Comparison of ENCODE assay signal across 8 mouse cellular contexts in genomic region chr2:174415731-174416310, GRCm38 (mm10). TPM values are rescaled to one million over a fixed set of nuclear protein-coding genes. Genes with fewer than 3 reads are reported as not detected.
DNase-seq lines count a peak whose midpoint lies in the region; ATAC-seq and TF ChIP-seq lines count a peak whose summit lies in the region.

Gene Nelfcd (plus strand): TSS chr2:174415804.

- peak; percentile 97 for DNase-seq in brain, embryonic 14.5 days (ENCODE audit: low read depth)
- DNase-seq in kidney, postnatal 0 days (ENCODE audit: low spot score), result peak; percentile 99
- peak; percentile 94 for DNase-seq in liver, embryonic 11.5 days (ENCODE audit: low spot score)
- DNase-seq in naive thymus-derived CD4-positive, alpha-beta T cell, adult 2 months (ENCODE audit: low read depth), result peak; percentile 99

- H3K27me3 ChIP-seq in C2C12 (ENCODE audit: control insufficient read depth, insufficient read depth, insufficient read length), result peaks cover 4% of the 10 kb centered on the region
- H3K27me3 ChIP-seq in erythroblast, embryonic 14.5 days (ENCODE audit: control insufficient read depth), result no peaks in the 10 kb centered on the region
- H3K27me3 ChIP-seq in heart, embryonic 12.5 days (replicated peaks), result no peaks in the 10 kb centered on the region; the same call in 1 of the 2 replicates
- H3K27me3 ChIP-seq in kidney, postnatal 0 days (ENCODE audit: insufficient read depth, low read length), result no peaks in the 10 kb centered on the region
- H3K27me3 ChIP-seq in liver, embryonic 11.5 days (replicated peaks; ENCODE audit: control insufficient read depth, insufficient read depth, low read length), result no peaks in the 10 kb centered on the region
- no peaks in the 10 kb centered on the region for H3K27me3 ChIP-seq in stomach, embryonic 14.5 days (ENCODE audit: control insufficient read depth, insufficient read depth, low read length)

- H3K4me1 ChIP-seq in erythroblast, embryonic 14.5 days (ENCODE audit: control insufficient read depth), result peaks cover 40% of the 10 kb centered on the region
- peaks cover 10% of the 10 kb centered on the region for H3K4me1 ChIP-seq in heart, embryonic 12.5 days (replicated peaks)
- H3K4me1 ChIP-seq in kidney, postnatal 0 days (replicated peaks; ENCODE audit: insufficient read depth, low read length), result peaks cover 8% of the 10 kb centered on the region; the same call in 1 of the 2 replicates
- H3K4me1 ChIP-seq in liver, embryonic 11.5 days (replicated peaks; ENCODE audit: control insufficient read depth, insufficient read depth, low read length), result peaks cover 9% of the 10 kb centered on the region; the same call in 1 of the 2 replicates
- peaks cover 7% of the 10 kb centered on the region for H3K4me1 ChIP-seq in stomach, embryonic 14.5 days (ENCODE audit: control insufficient read depth, insufficient read depth, low read length)

- peak; percentile 96 for ATAC-seq in heart, embryonic 12.5 days (ENCODE audit: insufficient number of reproducible peaks, low FRiP score)
- ATAC-seq in kidney, postnatal 0 days (replicated peaks; ENCODE audit: low FRiP score, low read depth), result peak; percentile 92
- peak; percentile 94 for ATAC-seq in liver, embryonic 11.5 days (replicated peaks; ENCODE audit: low FRiP score)
- peak; percentile 97 for ATAC-seq in stomach, embryonic 14.5 days (ENCODE audit: insufficient number of reproducible peaks, insufficient read depth, low FRiP score, low read depth)

- H3K79me3 ChIP-seq in C2C12 (ENCODE audit: low read depth), result peaks cover 16% of the 10 kb centered on the region

- no peak within 1 kb of the TSS for H3K27ac ChIP-seq in heart, embryonic 12.5 days (ENCODE audit: poor library complexity, severe bottlenecking)
- H3K27ac ChIP-seq in kidney, postnatal 0 days, result 0 out of 2 replicates have a peak within 1 kb of the TSS, but pooled peaks have one; percentile 36
- 0 out of 2 replicates have a peak within 1 kb of the TSS, but pooled peaks have one; percentile 22 for H3K27ac ChIP-seq in liver, embryonic 11.5 days (ENCODE audit: low read depth, low read length)
- no peak within 1 kb of the TSS for H3K27ac ChIP-seq in stomach, embryonic 14.5 days (ENCODE audit: low read length)

- under 1% methylated on average over 40 of the region's 40 CpGs for WGBS in heart, embryonic 12.5 days
- under 1% methylated on average over 40 of the region's 40 CpGs for WGBS in kidney, postnatal 0 days
- WGBS in liver, embryonic 11.5 days, result 1% methylated on average over 40 of the region's 40 CpGs
- WGBS in stomach, embryonic 14.5 days, result under 1% methylated on average over 40 of the region's 40 CpGs

- peak within 1 kb of the TSS; percentile 96 for H3K4me3 ChIP-seq in C2C12 (ENCODE audit: insufficient read depth, poor library complexity, severe bottlenecking)
- H3K4me3 ChIP-seq in erythroblast, embryonic 14.5 days (replicated peaks), result peak within 1 kb of the TSS; percentile 89
- peak within 1 kb of the TSS; percentile 98 for H3K4me3 ChIP-seq in heart, embryonic 12.5 days
- peak within 1 kb of the TSS; percentile 94 for H3K4me3 ChIP-seq in kidney, postnatal 0 days (replicated peaks; ENCODE audit: low read depth, low read length)
- peak within 1 kb of the TSS; percentile 89 for H3K4me3 ChIP-seq in liver, embryonic 11.5 days (ENCODE audit: low read depth, low read length)
- H3K4me3 ChIP-seq in stomach, embryonic 14.5 days (ENCODE audit: low read depth, low read length), result peak within 1 kb of the TSS; percentile 82

- H3K9me3 ChIP-seq in erythroblast, embryonic 14.5 days (ENCODE audit: control insufficient read depth, low read length), result no peaks in the 10 kb centered on the region
- no peaks in the 10 kb centered on the region for H3K9me3 ChIP-seq in heart, embryonic 12.5 days (replicated peaks)
- no peaks in the 10 kb centered on the region for H3K9me3 ChIP-seq in kidney, postnatal 0 days (replicated peaks; ENCODE audit: low read length)
- H3K9me3 ChIP-seq in liver, embryonic 11.5 days (ENCODE audit: control insufficient read depth, low read length), result no peaks in the 10 kb centered on the region
- H3K9me3 ChIP-seq in stomach, embryonic 14.5 days (ENCODE audit: control insufficient read depth, low read depth, low read length), result no peaks in the 10 kb centered on the region

- TF ChIP-seq CTCF in C2C12 (IDR thresholded peaks at IDR 0.05; ENCODE audit: control insufficient read depth, insufficient read depth, insufficient read length), result no peak
- no peak for TF ChIP-seq CTCF in brain, embryonic 14.5 days (IDR thresholded peaks at IDR 0.05; ENCODE audit: borderline replicate concordance, extremely low read depth, insufficient read depth, insufficient read length)
- TF ChIP-seq CTCF in kidney, postnatal 0 days (IDR thresholded peaks at IDR 0.05; ENCODE audit: low read depth), result no peak

- TF ChIP-seq POLR2A in brain, embryonic 14.5 days (IDR thresholded peaks at IDR 0.05; ENCODE audit: borderline replicate concordance, extremely low read depth, insufficient read depth, insufficient read length, poor library complexity, severe bottlenecking), result peak; percentile 32; the same call in 1 of the 2 replicates

- peak within 1 kb of the TSS; percentile 97 for H3ac ChIP-seq in C2C12 (ENCODE audit: control insufficient read depth, insufficient read length, low read depth)

- H3K4me2 ChIP-seq in heart, embryonic 12.5 days, result peak within 1 kb of the TSS; percentile 93
- H3K4me2 ChIP-seq in kidney, postnatal 0 days (ENCODE audit: low read length), result peak within 1 kb of the TSS; percentile 97
- peak within 1 kb of the TSS; percentile 78 for H3K4me2 ChIP-seq in liver, embryonic 11.5 days
- H3K4me2 ChIP-seq in stomach, embryonic 14.5 days (replicated peaks; ENCODE audit: low read depth, low read length), result peak within 1 kb of the TSS; percentile 70

- peak within 1 kb of the TSS; percentile 95 for H3K9ac ChIP-seq in heart, embryonic 12.5 days
- H3K9ac ChIP-seq in kidney, postnatal 0 days (ENCODE audit: low read depth, low read length), result peak within 1 kb of the TSS; percentile 87
- H3K9ac ChIP-seq in liver, embryonic 11.5 days (ENCODE audit: low read depth, low read length), result peak within 1 kb of the TSS; percentile 93
- peak within 1 kb of the TSS; percentile 60 for H3K9ac ChIP-seq in stomach, embryonic 14.5 days (replicated peaks; ENCODE audit: low read depth, low read length)

- peaks cover 42% of the 10 kb centered on the region for H3K79me2 ChIP-seq in C2C12 (ENCODE audit: control insufficient read depth, insufficient read depth)

- H3K36me3 ChIP-seq in C2C12 (ENCODE audit: control insufficient read depth, insufficient read depth), result no peaks in the 10 kb centered on the region
- H3K36me3 ChIP-seq in erythroblast, embryonic 14.5 days (ENCODE audit: control insufficient read depth), result peaks cover 40% of the 10 kb centered on the region
- peaks cover 13% of the 10 kb centered on the region for H3K36me3 ChIP-seq in heart, embryonic 12.5 days
- no peaks in the 10 kb centered on the region for H3K36me3 ChIP-seq in kidney, postnatal 0 days (ENCODE audit: insufficient read depth, low read length)
- no peaks in the 10 kb centered on the region for H3K36me3 ChIP-seq in liver, embryonic 11.5 days (ENCODE audit: control insufficient read depth, insufficient read depth, low read length)
- no peaks in the 10 kb centered on the region for H3K36me3 ChIP-seq in stomach, embryonic 14.5 days (ENCODE audit: control insufficient read depth, insufficient read depth, low read length)

TF ChIP-seq in C2C12, 6 proteins besides CTCF, POLR2A, EP300 and RAD21:
- TF ChIP-seq MYOG (IDR thresholded peaks at IDR 0.05; ENCODE audit: control insufficient read depth, extremely low read depth, insufficient read length), result no peak
- TF ChIP-seq USF1 (IDR thresholded peaks at IDR 0.05; ENCODE audit: low read depth), result no peak
- TF ChIP-seq CEBPB (IDR thresholded peaks at IDR 0.05; ENCODE audit: low read depth), result no peak
- no peak for TF ChIP-seq MYOD1 (IDR thresholded peaks at IDR 0.05; ENCODE audit: control insufficient read depth, insufficient read length, low read depth)
- no peak for TF ChIP-seq FOSL1 (IDR thresholded peaks at IDR 0.05; ENCODE audit: insufficient read depth, low read length, poor library complexity, severe bottlenecking)
- peak; percentile 77 for TF ChIP-seq MAX (IDR thresholded peaks at IDR 0.05)

RNA-seq across cellular contexts. Expression of gene Nelfcd, which starts in this region (rescaled TPM):
- 60.0 TPM for polyA plus RNA-seq in C2C12 (2012; fragmentation: generic; extraction: Trizol)
- 98.6 and 115 TPM in 2 replicates for polyA plus RNA-seq in brain, embryonic 14.5 days (2012; rRNA removed)
- polyA plus RNA-seq in erythroblast, embryonic 14.5 days (2012), result 8.3 and 8.7 TPM in 2 replicates
- polyA plus RNA-seq in heart, embryonic 12.5 days (2016; fragmentation: Nextera tagmentation; extraction: Ambion mirVana), result 89.3 and 94.0 TPM in 2 replicates
- 69.6 and 79.0 TPM in 2 replicates for polyA plus RNA-seq in kidney, postnatal 0 days (2015; fragmentation: Nextera tagmentation; extraction: Ambion mirVana)
- polyA plus RNA-seq in liver, embryonic 11.5 days (2014; fragmentation: Nextera tagmentation; extraction: Ambion mirVana), result 117 and 125 TPM in 2 replicates
- 117 and 125 TPM in 2 replicates for polyA plus RNA-seq in stomach, embryonic 14.5 days (2014; fragmentation: Nextera tagmentation; extraction: Ambion mirVana)

Comparison
In these comparisons a context has a peak if more than half of its experiments do, and no peak if none do; other contexts are left out.
1. H3K27ac ChIP-seq: peak in kidney, postnatal 0 days (single experiment) and liver, embryonic 11.5 days (single experiment); none in heart, embryonic 12.5 days (single experiment) and stomach, embryonic 14.5 days (single experiment).
2. Peak in every context shown above with its lines, with median percentiles within 50 percentile points of each other: H3K4me3 ChIP-seq, DNase-seq, ATAC-seq, H3K4me2 ChIP-seq and H3K9ac ChIP-seq.